Mouse (Mus musculus): ENCODE results near the gene Tbc1d10a.
A peak's percentile ranks its signal among the peaks of the same experiment; 100 is the strongest.

The Tbc1d10a gene

DNA sequence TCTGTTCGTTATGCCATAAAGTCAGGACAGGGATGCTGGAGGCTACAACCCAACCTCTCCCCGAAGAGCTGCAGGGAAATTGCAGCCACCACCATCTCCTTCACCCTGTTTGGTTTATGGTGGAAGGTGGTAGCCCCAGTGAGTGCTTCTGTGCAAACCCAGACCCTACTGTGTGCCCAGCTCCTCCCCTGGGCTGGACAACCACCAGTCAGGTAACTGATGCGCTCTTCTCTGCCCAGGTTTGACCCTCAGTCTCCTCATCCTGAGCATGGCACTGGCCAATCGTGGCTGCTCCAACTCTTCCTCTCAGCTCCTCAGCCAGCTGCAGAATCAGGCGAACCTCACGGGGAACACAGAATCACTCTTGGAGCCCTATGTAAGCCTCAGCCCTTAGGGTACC is 51.6 kb downstream of the Tbc1d10a start:
- no peak for DNase-seq (ENCODE audit: low spot score)

DNA sequence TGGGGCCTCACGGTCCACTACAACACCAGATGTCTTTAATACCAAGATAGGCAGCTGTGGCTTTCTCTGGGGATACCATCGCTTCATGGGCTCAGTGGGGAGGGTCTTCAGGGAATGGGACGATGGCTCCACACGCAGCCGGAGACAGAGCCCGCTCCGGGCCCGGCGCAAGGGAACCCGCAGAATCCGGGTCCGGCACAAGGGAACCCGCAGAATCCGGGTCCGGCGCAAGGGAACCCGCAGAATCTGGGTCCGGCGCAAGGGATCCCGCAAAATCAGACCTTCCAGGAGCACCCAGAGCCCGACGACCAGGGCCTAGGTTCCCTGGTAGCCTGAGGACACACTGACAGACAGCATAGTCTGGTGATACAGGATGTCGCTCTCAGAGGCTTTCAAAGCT is 53.1 kb downstream of the Tbc1d10a start:
- DNase-seq (ENCODE audit: low spot score) = no peak

DNA sequence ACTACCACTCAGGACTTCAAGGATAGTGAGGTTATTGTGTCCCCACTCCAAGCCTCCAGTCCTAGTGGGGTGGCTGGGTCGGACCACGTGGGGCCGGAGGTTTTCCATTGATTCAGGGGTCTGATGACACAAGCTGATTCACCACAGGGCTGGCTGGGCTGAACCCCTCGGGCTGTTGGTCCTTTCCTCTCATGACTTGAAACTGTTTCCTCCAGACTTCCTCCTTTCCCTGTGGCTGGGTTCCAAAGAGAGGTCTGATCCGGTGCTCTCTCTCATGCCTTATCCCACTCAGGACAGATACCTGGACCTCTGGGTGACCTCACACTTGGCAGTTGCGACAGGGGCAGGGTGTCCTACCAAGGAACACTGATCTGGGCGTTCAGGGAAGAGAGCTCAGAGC is 53.6 kb downstream of the Tbc1d10a start:
- no peak for DNase-seq (ENCODE audit: low spot score)

DNA sequence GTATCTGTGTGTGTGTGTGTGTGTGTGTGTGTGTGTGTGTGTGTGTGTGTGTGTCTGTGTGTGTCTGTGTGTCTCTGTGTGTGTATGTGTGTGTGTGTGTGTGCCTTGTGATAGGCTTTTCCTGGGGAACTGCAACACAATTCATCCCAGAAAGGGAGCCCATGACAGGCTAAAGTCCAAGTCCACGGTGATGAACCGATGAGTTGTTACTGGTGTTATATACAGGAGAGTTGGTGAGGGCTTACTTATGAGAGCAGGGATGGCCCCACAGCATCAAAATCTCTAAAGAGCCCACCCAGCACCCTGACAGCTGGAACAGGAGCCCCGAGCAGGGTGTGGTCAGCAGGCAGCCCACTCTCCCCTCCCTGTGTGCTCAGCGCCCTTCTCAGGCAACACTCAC is 54.6 kb downstream of the Tbc1d10a start:
- no peak for DNase-seq (ENCODE audit: low spot score)

DNA sequence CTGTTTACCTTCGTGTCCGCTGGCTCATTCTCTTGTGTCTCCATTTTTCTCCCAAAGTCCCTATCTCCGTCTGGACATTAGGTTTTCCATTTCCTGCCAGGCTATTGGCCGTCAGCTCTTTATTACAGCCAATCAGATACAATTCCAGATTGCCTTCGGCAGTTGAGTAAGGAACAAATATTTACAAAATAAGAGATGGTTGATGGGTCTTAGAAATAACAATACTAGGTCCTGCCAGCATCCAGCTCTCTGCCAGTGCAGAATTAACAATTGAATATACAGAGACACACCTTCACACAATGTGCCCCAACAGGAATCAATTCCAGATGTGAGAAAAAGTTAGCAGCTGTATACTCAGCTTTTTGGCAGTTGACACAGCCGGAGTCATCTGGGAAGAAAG is 59.5 kb downstream of the Tbc1d10a start:
- DNase-seq (ENCODE audit: low spot score) = no peak

- no peak for DNase-seq (ENCODE audit: low spot score)
Observed at GRCm38 (mm10) chr11:4246623-4247022, 60.0 kb downstream of the Tbc1d10a start.

- DNase-seq (ENCODE audit: low spot score) = no peak
Observed at GRCm38 (mm10) chr11:4247201-4247959, 60.8 kb downstream of the Tbc1d10a start.

GRCm38 (mm10) chr11:4249151-4249550 is 62.6 kb downstream of the Tbc1d10a start:
- DNase-seq (ENCODE audit: low spot score) = no peak

GRCm38 (mm10) chr11:4250290-4250689 is 63.7 kb downstream of the Tbc1d10a start:
- no peak for DNase-seq (ENCODE audit: low spot score)

DNA sequence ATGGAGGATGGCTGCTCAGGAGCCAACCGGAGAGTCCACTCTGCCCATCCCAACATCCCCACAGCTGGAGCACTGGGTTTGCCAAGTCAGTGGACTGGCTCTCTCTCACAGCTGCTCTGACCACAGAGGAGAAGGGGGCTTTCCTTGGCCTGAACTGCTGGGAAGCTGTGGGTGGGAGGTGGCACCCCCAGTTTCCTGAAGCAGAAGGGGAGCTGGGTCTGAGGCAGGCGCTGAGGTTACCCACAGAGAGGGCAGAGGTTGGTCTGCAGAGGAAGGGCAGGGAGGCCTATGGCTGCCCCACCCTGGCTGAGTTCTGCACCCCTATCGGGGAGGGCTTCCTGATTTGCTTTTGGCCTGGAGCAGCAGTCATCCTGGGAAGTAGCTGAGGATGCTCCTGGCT is 64.8 kb downstream of the Tbc1d10a start:
- no peak for DNase-seq (ENCODE audit: low spot score)

- no peak for DNase-seq (ENCODE audit: low spot score)
Observed at GRCm38 (mm10) chr11:4252886-4253285, 66.3 kb downstream of the Tbc1d10a start.

DNA sequence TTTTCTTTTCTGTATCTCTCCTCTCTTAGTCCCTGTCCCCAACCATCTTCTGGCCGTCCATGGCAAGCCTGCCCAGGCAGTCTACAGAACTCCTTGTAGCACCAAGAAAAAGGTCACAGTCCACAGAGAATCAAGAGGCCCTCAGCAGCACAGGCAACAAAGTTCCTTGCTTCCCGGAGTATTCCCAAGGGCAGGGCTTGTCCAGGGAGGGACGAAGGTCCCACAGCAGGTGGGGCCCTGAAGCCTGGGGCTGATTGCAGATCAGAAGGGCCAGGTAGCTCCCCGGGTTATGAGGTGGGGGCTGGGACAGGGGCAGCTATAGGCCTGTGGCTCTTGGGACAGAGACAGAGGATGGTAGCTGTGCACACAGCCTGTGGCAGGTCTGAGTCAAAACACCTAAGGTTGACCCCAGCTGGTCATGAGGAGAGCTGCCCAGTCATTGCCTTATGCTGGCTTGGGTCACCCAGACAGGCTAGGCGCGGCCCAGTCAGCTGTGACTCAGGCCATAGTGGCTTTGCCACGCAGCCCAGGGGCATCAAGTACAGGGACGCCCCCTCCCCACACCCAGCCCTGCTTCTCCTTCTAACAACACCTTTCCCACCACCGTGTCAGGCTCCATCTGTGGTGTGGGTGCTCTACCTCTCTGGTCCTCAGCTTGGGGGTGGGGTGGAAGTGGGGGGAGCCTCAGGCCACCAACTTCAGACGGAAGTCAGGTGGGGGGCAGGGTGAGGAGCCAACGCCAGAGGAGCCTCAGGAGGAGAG is 70.4 kb downstream of the Tbc1d10a start, which contains the start of gene Lif:
Gene Lif, plus strand, starts transcription at position 712 of the 762 bp plus-strand sequence.
- no peak for DNase-seq (ENCODE audit: low spot score)

DNA sequence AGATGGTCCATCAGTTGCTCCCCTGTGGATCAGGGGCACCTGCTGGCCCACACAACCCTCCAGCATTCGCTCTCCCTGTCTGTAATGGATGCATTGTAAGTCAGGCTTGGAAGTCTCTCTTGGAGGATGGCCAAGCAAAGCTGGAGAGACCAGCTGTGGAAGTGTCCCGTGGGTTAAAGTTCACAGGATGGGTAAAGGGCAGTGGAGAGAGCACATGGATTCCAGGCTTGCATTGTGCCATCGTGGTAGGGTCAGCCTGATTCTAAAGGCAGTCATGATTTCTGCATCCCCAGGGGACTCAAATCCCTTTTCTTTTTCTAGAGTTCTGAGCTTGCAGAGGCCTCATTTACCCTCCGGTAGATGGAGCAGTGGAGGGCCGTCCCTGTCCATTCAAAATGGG is 71.2 kb downstream of the Tbc1d10a start:
- no peak for DNase-seq (ENCODE audit: low spot score)

DNA sequence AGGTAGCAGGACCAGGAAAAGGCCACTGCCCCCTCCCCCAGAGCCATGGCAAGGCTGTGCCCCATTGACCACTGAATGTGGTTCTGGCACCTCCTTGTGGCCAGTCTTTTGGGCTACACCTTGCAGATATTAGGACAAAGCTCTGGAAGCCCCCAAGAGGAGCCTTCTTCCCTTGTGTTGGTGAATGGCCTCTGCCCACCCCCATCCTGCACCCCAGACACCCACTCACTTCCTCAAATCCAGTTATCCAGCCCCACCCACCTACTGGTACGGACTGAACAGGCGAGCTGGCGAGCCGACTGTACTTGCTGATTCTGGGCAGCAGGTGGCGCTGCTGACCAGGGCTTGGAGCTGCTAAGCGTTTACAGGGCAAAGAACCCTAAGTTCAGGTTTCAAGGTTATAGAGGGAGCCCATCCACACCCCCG is 72.1 kb downstream of the Tbc1d10a start:
- DNase-seq (ENCODE audit: low spot score) = peak; percentile 91

GRCm38 (mm10) chr11:4260463-4261187 is 74.0 kb downstream of the Tbc1d10a start:
- DNase-seq (ENCODE audit: low spot score) = no peak

DNA sequence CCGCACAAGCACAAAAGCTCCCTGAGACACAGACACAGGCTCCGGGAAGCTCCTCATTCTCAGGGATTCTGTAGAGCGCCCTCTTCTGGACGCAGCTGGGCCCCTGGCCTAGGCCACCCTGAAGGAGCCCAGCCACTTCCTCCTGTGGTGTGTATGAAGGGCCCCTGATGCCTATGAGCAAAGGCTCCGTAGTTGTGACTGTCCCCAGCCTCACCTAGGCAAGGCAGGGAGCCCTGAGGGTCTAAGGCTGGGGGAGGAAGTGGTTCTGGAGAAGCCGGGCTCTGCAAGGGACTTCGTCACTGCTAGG is 74.6 kb downstream of the Tbc1d10a start:
- peak; percentile 68 for DNase-seq (ENCODE audit: low spot score)

DNA sequence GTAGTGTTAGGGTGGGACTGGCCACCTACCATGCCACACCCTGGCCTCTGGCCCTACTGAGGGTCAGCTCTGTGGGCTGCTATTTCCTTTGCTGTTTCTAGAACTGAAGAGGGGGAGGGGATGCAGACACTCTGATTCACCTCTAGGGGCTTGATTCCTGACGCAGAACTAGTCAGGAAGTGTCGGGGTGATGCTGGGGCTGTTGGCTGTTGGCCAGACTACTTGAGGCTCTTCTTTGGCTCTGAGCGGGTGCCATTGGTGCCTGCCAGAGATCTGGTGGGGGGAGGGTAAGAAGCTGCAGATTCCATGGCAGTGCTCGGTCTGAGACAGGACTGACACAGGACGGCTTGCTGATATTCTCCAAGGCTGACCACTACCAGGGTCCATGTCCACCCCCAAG is 75.4 kb downstream of the Tbc1d10a start:
- peak; percentile 50 for DNase-seq (ENCODE audit: low spot score)

DNA sequence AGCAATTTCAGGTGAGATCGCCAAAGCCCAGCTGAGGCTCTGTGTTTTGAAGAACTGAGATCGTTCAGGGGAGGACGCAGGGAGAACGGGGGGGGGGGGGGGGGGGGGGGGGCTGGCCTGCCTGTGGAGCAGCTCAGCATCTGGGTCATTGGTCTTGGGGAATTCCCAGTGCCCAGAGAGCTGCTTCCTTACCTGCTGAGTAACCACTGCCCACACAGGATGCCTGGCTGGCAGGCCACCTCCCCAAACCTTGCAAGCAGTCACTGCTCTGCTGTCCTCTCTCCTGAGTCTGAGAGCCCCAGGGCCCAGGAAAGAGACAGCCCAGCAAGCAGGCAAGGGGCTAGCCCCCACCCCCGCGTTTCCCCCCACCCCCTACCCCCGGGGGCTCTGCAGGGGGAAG is 76.3 kb downstream of the Tbc1d10a start:
- DNase-seq (ENCODE audit: low spot score) = no peak

GRCm38 (mm10) chr11:4263296-4263695 is 76.7 kb downstream of the Tbc1d10a start:
- DNase-seq (ENCODE audit: low spot score) = no peak

DNA sequence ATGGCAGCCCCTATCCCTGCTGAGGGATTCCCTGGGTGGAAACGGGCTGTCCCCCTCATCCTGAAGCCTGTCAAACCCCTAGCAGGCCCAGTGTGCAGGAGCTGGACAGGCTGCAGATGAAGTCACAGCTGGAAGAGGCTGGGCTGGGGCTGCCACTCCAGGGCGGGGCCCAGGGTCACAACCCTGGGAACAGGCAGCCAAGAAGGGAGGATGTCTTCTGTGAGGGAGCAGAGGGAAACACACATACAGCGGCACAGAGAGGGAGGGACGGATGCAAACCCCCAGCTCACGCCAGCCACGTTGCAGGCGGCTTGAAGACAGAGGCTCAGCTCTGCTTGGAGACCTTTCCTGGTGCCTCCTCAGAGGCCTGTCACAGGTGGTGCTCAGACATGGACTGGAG is 77.5 kb downstream of the Tbc1d10a start:
- no peak for DNase-seq (ENCODE audit: low spot score)
